Mouse (Mus musculus) heart, adult 11 months (tissue): ENCODE measurements around the gene Swsap1.

Experiments used
- DNase-seq: peaks from one replicate; pipeline ENCODE4 v3.0.0; 2022

The Swsap1 gene

GRCm38 (mm10) chr9:21955570-21956281, at the start of gene Swsap1:
Swsap1 (plus strand) TSS chr9:21955755.
- peak; percentile 100 for DNase-seq

DNA sequence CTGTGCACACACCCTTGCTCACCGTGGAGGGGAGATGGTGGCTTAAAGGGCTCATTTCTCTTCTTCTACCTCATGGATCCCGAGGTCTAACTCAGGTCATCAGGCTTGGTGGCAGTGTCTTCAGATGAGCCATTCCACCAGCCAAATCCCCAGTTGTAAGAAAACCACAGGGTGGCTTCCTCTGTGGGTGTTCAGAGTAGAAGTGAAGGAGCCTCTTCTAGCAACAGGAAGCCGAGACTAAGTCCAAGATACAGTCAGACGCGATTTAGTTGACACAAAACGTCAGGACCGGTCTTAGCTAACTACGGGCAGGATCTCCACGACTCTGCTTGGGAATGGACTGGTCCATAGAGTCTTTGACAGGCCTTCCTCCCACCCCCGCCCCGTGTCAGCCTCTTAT, 47.3 kb upstream of the Swsap1 start:
- no peak for DNase-seq

DNA sequence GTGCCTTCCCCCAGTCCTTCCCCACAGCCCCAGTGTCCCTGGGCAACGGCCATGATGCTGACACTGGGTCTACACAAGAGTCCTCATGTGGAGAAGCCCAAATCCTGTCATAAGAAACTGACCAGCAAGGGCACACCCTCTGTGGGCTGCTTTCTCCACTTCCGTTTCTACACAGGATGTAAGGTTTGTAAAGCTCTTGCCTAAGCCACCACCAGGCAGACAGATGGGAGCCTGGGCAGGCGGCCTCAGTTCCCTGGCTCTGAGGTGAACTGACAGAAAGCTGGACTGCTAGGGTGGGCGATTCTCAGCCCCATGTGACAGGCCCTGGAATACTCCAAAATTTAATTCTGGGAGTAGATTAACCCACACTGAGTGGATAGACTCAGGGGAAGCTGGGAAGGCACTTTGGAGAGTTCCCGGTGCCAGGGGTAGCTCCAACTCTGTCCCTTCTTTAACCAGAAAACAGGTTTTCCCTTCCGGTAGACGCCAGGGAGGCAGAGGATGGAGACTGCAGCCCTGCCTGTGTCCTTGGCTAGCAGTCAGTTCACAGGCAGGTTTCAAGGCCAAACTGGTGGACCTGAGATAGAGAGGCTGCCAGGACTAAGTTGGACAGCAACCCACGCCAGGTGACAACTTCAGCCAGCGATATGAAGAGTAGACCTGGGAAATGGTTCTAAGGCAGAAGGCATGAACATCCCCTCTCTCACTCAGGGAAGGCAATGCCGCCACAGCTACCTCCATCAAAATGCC, 45.9 kb upstream of the Swsap1 start:
- no peak for DNase-seq

DNA sequence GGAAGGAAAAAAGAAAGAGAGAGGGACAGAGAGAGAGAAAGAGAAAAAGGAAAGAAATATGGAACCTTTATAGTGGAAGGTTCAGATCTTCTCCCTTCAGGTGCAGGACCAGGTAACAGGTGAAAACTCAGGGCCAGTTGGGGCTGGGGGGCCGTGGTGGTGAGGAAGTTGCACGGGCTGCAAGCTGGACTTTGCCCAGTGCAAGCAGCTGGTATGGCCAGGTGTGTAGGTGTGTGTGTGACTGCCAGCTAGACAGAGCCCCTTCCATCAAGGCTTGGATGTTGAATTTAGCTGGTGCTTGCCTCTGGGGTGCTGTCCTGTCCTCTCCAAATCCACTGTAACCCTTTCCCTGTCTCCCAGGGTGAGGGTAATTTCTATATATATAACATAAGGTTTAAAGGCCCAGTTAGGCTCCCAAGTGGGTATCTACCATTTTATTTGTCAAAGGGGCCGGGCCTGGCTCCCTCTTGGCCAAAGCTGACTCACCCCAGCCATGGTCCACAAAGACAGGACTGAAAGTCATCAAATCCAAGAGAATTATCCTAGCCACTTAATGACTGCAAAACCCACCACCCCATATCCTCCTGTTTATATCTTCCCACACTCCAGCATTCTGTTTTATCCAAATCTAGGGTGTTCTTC, 38.6 kb upstream of the Swsap1 start:
- peak; percentile 93 for DNase-seq

DNA sequence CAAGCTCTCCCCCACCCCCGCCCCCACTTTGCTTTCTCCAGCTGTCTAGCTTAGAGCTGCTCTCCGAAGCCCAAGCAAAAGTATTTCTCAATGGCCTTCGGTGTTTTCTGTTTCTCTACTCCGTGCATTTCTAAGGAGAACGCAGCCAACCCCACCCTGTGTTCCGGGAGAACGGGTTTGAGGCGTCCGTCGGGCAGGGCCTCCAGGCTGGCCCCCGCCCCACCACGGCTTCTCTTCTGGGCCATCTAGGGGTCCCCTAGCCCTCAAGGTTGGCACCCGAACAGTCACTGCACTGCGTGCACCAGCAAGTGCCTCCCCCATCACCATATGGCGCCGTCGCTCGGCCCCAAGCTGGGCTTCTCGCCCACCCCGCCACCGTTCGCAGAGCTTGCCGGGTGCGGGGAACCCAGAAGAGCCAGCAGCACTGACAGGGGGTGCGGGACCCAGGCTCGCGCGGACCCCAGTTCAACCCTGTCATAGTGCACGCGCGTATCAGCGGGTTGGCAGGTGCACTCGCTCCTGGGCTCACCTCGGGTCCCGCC, 38.0 kb upstream of the Swsap1 start:
- no peak for DNase-seq

DNA sequence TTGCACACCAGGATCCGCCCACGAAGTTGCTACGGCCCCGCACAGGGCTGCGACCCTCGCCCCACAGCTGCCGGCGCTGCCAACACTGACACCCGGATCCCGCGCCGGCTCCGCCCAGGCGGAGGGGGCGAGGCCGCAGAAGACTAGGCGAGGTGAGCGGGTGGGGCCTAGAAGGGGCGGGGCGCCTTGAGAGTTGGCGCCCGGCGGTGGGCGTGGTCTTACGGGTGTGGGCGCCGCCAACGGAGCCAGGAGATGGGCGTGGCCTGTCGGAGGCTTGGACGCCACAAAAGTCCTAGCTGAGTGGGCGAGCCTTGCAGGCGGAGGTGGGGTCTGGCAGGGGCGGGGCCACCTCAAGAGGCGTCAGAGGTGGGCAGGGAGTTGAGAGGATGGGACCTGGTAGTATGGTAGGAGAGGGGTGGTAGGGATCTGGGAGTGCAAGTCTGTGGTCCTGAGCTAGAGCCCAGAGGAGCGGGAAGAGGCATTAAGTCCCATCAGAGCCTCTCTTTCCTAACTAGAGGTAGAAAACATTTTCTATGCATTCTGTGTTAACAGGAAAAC, 37.4 kb upstream of the Swsap1 start, which contains the start of gene Rab3d:
Gene Rab3d, minus strand, starts transcription at position 158 of the 558 bp plus-strand sequence.
- peak; percentile 100 for DNase-seq

- peak; percentile 92 for DNase-seq
These were observed 36.7 kb upstream of the Swsap1 start for GRCm38 (mm10) chr9:21918692-21919384.

DNA sequence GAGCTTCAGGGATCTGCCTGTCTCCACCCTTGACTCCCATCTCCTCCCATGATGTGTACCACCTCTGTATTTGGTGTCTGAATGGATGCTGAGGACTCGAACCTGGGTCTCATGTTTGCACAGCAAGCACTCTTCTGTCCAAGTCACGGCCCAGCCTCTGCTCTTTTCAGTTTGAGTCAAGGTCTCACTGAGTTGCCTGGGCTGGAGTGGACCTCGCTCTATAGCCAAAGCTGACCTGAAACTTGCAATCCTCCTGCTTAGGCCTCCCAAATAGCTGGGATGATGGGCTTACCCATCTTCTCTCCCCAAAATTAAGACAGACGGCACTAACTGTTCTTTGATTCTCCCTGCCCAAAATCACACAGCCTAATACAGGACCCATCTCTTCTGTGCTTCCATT, 32.5 kb upstream of the Swsap1 start:
- no peak for DNase-seq

- DNase-seq, result peak; percentile 86
These were observed 32.0 kb upstream of the Swsap1 start for GRCm38 (mm10) chr9:21923490-21924098.

GRCm38 (mm10) chr9:21924099-21924493, 31.5 kb upstream of the Swsap1 start:
- peak; percentile 100 for DNase-seq

DNA sequence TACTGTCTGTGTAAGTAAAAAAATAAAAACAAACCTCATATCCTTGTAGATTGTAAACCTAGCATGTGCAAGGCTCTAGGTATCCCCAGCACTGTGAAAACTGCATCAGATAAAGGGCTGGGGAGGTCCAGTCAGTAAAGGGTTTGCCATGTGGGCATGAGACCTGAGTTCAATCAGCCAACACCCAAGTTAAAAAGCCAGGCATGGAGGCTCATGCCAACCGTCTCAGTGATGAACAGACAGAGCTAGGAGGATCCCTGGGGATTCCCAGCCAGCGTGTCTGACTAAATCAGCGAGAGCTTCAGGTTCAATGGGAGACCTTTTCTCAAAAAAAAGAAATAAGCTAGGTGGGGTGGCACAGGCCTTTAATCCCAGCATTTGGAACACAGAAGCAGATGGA, 30.5 kb upstream of the Swsap1 start:
- DNase-seq, result no peak

DNA sequence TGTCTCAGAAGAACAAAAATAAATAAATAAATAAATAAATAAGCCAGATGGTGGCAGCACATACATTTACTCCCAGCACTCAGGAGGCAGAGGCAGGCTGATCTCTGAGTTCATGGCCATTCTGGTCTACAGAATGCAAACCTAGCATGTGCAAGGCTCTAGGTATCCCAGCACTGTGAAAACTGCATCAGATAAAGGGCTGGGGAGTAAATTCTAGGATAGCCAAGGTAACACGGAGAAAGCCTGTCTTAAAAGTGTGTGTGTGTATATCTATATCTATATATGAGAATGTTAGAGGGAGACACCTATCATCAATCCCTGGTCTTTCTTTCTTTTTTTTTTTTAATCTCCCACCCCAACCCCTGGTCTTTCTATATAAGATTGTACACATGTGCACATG, 30.0 kb upstream of the Swsap1 start:
- no peak for DNase-seq

- DNase-seq, result peak; percentile 94
These were observed 29.4 kb upstream of the Swsap1 start for GRCm38 (mm10) chr9:21926155-21926554.

GRCm38 (mm10) chr9:21926784-21927183, 28.8 kb upstream of the Swsap1 start:
- no peak for DNase-seq

GRCm38 (mm10) chr9:21927208-21927753, 28.3 kb upstream of the Swsap1 start, which contains the start of the genes Ccdc159 and Tmem205:
Ccdc159 (plus strand) TSS chr9:21927471.
Tmem205 (minus strand) TSS chr9:21927556.
- DNase-seq, result peak; percentile 100

GRCm38 (mm10) chr9:21929208-21929607, 26.3 kb upstream of the Swsap1 start:
- DNase-seq, result peak; percentile 90

DNA sequence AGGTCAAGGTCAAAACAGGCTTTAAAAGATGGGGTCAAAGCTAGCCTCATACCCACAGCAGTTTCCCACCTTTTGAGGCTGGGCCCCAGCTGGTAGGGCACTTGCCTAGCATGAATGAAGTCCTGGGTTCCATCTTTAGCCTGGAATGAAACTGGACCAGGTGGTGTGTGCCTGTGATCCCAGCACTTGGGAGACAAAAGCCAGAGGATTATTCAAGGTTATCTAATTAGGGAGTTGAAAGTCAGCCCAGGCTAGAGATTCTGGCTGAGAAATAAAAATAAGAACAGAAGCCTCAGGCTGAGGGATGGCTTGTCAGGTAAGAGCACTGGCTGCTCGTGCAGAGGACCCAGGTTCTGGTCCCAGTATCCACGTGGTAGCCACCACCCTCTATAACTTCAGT, 23.5 kb upstream of the Swsap1 start:
- peak; percentile 91 for DNase-seq

- peak; percentile 89 for DNase-seq
These were observed 23.0 kb upstream of the Swsap1 start for GRCm38 (mm10) chr9:21932445-21933137.

DNA sequence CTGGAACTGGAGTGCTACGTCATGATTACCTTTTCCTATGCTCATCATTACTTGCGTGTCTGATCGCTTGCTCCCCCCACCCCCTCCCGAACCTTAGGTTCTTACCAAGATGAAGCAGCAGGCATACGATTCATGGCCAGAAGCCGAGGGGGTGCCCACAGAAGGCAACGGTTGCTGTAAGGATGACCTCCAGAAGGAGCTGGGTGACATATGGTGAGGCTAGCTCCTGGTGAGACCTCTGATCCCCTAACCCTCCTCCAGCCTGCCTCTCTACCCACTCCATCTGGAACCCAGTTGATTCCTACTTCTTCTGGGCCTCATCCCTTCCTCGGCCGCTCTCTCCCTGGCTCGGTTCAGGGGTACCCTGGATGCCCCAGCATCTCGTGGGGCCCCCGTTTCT, 21.5 kb upstream of the Swsap1 start:
- DNase-seq, result no peak

DNA sequence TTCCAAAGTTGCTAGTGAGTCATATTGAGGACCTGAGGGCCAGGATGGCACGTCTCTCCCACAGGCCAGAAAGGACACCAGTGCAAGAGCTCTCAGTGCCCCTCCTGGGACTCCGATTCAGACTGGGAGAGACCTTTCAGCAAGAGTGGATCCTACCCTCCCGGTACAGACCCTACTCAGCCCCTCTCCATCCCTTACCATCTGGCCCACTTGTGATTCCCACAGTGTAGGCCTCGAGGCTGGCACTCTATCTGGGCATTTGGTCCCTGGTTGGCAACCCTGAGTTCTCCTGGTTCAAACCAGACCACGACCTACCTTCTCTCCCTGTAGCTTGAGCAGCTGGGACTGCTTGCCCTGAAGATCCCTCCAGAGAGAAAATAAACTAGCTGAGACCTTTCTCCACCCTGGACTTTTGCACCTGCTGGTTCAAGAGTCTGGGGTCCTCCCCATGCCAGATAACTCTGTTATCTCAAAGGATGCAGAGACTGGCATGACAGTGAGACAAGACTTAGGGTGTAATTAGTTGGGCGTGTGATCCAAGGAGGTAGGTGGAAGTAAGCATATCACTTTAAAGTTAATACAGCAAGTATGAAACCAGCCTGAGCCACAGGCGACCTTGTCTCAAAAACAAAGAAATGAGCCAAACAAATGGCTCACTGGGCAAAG, 20.0 kb upstream of the Swsap1 start:
- DNase-seq, result peak; percentile 87
